Mouse (Mus musculus) cerebellum, adult 2 months (tissue): ENCODE measurements at regions not wholly inside any gene's neighbourhood (a gene's known extent, or its start where the extent isn't known, plus 50 kb on each side); places are given as distances from the start of the nearest gene placed in this dataset.

Source experiments
- DNase-seq, 2 experiments: peaks; one replicate each; pipeline ENCODE4 v3.0.0; 2021
- H3K27ac ChIP-seq: fragments of 200-500 bp; 2 replicates; pipeline ENCODE4 v1.5.1; 2012; ENCODE audit warnings: low read length, control low read depth, inconsistent platforms; ENCODE audit not compliant: insufficient read depth
- H3K27me3 ChIP-seq: fragments of 200-500 bp; 2 replicates; pipeline ENCODE4 v1.6.1; 2012; ENCODE audit warnings: inconsistent platforms, mild to moderate bottlenecking, low read length, moderate library complexity; ENCODE audit not compliant: control insufficient read depth, insufficient read depth
- H3K4me1 ChIP-seq: fragments of 200-500 bp; 2 replicates; pipeline ENCODE4 v1.6.1; 2011; ENCODE audit warnings: low read length; ENCODE audit not compliant: control insufficient read depth, insufficient read depth
- H3K4me3 ChIP-seq: fragments of 200-500 bp; replicated peaks from 2 replicates; pipeline ENCODE3; 2011; ENCODE audit warnings: mild to moderate bottlenecking, low read depth, low read length, control low read depth; ENCODE audit not compliant: insufficient read depth
- CTCF ChIP-seq: fragments of 200-500 bp; IDR thresholded peaks from 2 replicates; pipeline ENCODE4 v1.5.1; 2011; ENCODE audit warnings: low read depth, mild to moderate bottlenecking, control low read depth, low read length, moderate library complexity, borderline replicate concordance; ENCODE audit not compliant: insufficient read depth
- POLR2A ChIP-seq: fragments of 200-500 bp; IDR thresholded peaks from 2 replicates; pipeline ENCODE4 v1.6.1; 2011; ENCODE audit warnings: low read length, control low read depth, borderline replicate concordance; ENCODE audit not compliant: insufficient read depth
- WGBS: fragments of 180-500 bp; shearing (Covaris S2); methylation state at CpG from one replicate; pipeline ENCODE4 v1.1.7; 2018; 5-methylcytosine and 5-hydroxymethylcytosine counted together

DNA sequence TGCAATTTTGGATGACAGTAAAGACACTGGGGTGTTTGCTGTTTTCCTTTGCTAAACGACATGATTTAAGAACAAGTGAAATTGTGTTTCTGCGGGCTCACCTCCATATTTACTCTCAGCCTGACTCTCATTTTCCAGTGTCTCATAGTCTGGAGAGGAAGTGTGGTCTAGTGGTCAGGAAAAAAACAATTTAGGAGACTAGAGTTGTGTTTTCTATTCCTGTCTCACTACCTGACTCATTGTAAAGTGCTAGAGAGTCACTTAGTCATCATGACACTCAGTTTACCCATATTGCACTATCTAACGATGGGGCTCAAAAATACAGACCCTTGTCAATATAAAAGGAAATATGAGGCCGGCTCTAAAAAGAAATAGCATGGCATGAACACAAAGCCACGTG lies 138.7 kb upstream of the Ank start:
- 90% methylated on average over 5 of the region's 5 CpGs for WGBS
- Histone ChIP-seq H3K4me1 (peaks cover 10% of the 10 kb centered on the region; the same call in 1 of the 2 replicates), H3K27me3 (no peaks in the 10 kb centered on the region), H3K4me3 (no peak overlapping the region), H3K27ac (no peak overlapping the region)
- DNase-seq = no peak
- TF ChIP-seq POLR2A (no peak), CTCF (no peak)

DNA sequence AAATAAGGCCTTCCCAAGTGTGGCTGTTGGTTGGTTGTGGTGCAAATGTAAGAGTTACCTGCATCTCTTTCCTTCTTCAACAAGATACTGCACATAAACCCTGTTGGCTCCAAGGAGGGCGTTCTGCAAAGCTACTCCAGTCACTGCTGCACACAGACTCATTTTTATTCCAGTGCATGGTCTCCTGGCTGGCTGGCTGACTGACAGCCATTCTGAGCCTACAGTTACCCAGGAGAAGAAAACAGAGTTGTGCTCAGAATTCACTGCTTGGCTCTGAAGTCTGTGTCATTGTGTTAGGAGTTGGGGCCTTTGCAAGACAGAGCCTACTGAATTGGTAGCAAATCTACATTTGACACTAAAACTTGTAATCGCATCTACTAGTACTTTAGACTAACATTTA lies 138.0 kb upstream of the Ank start:
- no peak overlapping the region for H3K27ac ChIP-seq
- TF ChIP-seq CTCF (no peak), POLR2A (no peak)
- no peak overlapping the region for H3K4me3 ChIP-seq
- H3K4me1 ChIP-seq = peaks cover 10% of the 10 kb centered on the region; the same call in 1 of the 2 replicates
- no peaks in the 10 kb centered on the region for H3K27me3 ChIP-seq
- DNase-seq = peak in 1 of 2 experiments; percentile 21
- WGBS = 96% methylated on average over 2 of the region's 2 CpGs

DNA sequence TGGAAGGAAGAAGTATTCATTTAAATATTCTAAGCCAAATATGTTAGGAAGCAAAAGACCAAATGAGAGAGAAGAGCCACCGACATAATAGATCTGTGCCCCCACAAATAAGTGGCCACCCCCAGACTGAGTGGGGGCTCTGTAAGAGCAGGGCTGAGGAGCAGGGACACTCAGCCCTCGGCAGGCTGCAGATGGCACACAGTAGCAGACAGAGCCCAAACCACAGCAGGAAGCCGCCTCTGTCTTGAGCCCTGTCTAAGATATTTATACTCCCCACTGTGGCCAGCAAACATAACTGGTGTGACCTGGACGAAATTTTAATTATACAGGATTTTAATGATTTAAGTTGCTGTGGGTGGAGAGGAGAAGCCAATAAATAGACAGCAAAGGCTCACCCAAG lies 126.4 kb upstream of the Ank start:
- no peak overlapping the region for H3K27ac ChIP-seq
- TF ChIP-seq POLR2A (no peak), CTCF (no peak)
- DNase-seq = peak in 1 of 2 experiments; percentile 44
- H3K4me1 ChIP-seq = peaks cover 13% of the 10 kb centered on the region
- no peaks in the 10 kb centered on the region for H3K27me3 ChIP-seq
- no peak overlapping the region for H3K4me3 ChIP-seq
- 15% methylated on average over 4 of the region's 4 CpGs for WGBS

DNA sequence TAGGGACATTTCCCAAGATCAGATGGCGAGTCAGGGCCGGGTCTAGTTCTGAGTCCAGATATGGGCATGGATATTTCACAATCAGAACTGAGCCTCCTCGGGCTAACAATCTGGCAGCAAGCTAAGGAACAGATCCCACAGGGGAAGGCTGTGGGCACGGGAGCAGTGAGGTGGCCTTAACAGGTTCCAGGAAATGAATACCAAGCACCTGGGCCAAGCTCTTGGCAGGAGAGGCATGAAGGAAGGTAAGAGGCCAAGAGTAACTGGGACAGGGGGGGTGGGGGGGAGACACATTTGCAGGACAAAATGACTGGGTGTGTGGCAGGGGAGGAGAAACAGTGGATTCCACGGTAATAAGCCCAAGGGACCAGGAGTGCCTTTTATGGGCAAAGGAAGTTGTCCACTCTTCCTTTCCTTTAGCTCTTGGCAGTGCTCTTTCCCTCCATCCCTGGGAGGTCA lies 124.9 kb upstream of the Ank start:
- Histone ChIP-seq H3K27ac (no peak overlapping the region; the same call in 1 of the 2 replicates), H3K4me1 (peaks cover 13% of the 10 kb centered on the region), H3K4me3 (no peak overlapping the region), H3K27me3 (no peaks in the 10 kb centered on the region)
- peak; percentile 73 to 91 for DNase-seq
- 6% methylated on average over 5 of the region's 5 CpGs for WGBS
- TF ChIP-seq CTCF (no peak), POLR2A (no peak)

DNA sequence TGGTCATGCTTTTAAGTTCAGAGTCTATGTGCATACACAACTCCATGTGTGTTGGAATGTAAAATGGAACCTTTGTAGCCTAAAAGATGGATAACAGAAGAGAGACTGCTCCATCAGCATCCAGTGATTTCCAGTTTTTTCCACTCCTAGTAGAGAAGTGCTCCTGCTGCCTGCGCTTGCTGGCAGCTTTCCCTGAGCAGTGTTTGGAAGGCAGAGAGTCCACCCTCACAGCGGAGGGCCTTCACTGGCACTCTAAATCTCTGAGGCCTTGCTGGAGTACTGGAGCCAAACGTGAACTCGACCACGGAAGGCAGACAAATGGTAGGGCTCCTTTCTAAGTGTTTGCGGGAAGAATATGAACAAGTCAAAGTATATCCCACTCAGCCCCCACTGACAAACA lies 108.0 kb upstream of the Ank start:
- WGBS = 13% methylated on average over 6 of the region's 6 CpGs
- peak; percentile 61 to 79 for DNase-seq
- Histone ChIP-seq H3K27ac (no peak overlapping the region), H3K4me3 (no peak overlapping the region), H3K4me1 (peaks cover 3% of the 10 kb centered on the region), H3K27me3 (no peaks in the 10 kb centered on the region)
- TF ChIP-seq CTCF = no peak

DNA sequence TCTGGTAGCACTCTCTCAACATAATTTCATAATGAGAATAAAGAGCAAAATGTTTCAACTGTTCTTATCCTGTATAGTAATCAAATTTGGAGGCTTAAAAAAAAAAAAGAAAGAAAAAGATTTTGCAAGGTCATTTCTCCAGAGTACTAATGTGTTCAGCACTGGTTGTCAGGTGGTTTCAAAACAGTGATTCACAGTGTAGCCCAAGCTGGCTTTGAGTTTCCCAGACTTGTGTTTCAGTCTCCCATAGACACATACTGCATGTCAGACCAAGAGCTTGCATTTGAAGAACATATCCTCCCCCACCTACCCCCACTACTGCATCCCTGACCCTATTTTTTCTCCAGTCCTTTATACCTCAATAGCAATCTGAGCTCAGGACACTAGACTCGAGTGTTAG lies 107.2 kb upstream of the Ank start:
- Histone ChIP-seq H3K27ac (no peak overlapping the region), H3K27me3 (no peaks in the 10 kb centered on the region), H3K4me1 (peaks cover 3% of the 10 kb centered on the region), H3K4me3 (no peak overlapping the region)
- TF ChIP-seq CTCF (no peak), POLR2A (no peak)
- DNase-seq = no peak
- WGBS = 84% methylated on average over 1 of the region's 1 CpGs

DNA sequence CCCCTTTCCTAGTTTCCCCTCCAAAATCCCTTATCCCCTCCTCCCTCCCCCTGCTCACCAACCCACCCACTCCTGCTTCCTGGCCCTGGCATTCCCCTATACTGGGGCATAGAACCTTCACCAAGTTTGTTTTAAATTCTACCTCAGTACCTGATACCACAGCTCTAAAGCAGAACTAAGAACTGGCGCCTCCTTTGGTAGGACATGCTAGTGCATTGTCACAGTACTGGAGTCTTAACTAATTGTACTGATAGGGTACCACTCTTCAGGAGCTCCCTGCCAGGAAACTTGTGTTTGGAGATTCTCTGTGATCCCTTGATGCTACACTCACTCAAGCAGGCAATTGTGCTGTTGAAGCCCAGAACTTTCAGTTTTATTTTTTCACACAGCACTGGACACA lies 92.0 kb upstream of the Ank start:
- Histone ChIP-seq H3K4me1 (no peaks in the 10 kb centered on the region), H3K27ac (no peak overlapping the region), H3K27me3 (no peaks in the 10 kb centered on the region), H3K4me3 (no peak overlapping the region)
- DNase-seq = no peak
- TF ChIP-seq POLR2A = no peak
- no peak for TF ChIP-seq CTCF
- WGBS = 81% methylated on average over 1 of the region's 1 CpGs

DNA sequence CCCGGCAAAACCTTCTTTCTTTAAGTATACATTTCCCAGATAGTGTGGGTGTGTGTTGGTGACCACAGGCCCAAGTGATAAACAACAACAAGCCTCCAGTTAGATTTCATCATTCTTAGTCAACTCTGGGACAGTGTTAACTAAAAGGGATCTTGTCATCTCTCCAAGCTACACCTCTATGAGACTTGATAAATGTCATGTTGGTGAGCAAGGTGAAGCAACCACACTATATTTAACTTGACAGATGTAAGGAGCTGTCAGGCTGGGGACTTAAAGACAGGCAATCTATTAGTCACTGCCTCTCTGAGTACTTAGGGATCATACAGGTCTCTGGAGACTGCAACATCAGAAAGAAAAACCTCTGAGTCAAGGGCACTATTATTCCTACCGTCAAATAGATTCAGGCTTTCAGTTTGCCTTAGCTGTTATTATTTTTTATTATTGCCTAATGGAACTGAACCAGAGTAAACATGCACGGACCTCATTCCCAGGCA lies 87.8 kb upstream of the Ank start:
- WGBS = 95% methylated on average over 3 of the region's 3 CpGs
- DNase-seq = no peak
- Histone ChIP-seq H3K27ac (no peak overlapping the region), H3K27me3 (no peaks in the 10 kb centered on the region), H3K4me1 (no peaks in the 10 kb centered on the region), H3K4me3 (no peak overlapping the region)
- TF ChIP-seq CTCF (no peak), POLR2A (no peak)

DNA sequence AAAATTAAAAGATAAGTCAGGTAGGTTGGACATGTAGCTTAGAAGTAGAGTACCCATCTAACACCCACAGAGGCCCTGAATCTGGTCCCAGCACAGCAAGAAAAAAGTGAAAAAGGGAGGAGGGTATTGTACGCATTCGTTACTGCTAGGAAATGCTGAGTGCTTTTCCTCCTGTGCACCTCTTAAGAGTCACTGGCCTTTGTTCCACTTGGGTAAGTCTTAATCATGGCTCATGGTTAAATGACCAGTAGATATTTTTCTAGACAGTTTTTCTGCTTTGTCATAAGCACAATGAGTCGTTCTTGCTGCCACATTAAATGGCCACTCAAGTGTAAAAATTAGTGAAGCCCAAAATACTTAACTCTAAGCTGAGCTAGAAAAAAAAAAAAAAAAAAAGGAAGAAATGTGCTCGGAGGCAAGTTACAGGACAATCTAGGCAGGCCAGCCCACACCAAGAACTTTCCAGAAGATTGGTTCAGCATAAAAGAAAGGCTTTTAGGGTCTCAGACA lies 86.0 kb upstream of the Ank start:
- Histone ChIP-seq H3K4me3 (no peak overlapping the region), H3K27ac (no peak overlapping the region), H3K4me1 (no peaks in the 10 kb centered on the region), H3K27me3 (no peaks in the 10 kb centered on the region)
- 33% methylated on average over 4 of the region's 4 CpGs for WGBS
- TF ChIP-seq CTCF = no peak
- TF ChIP-seq POLR2A = no peak
- DNase-seq = no peak
